Mouse (Mus musculus) neutrophil, adult 65 days (primary cell): Measurements from ENCODE around the gene Olfr770. TPM values are rescaled to one million over a fixed set of nuclear protein-coding genes. Genes with fewer than 3 reads are reported as not detected.

ENCODE experiments used
- total RNA-seq: library from RNA; stranded (reverse); gene quantifications from 2 replicates; pipeline ENCODE4 v1.2.4, GENCODE M21; 2023

The Olfr770 gene
- total RNA-seq = not detected in 2 replicates

DNA sequence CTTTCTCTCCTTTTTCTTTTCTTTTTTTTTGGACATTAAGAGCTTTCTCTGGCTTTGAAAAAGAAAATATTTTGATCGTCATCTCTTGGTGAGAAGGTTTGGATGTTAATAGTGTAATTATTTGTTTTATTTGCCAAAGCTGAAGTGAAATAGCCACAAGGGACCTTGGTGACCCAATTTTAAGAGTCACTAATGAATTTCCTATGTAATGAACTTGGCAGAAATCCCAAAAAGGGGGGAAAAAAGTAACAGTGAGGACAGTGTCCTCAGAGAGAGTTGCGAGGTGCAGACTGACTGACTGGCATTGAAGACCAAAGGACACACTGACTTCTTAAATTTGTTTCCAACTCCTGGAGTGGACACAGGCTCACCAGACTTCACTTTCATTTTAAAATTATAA is at the start of gene Olfr770:
TSS of gene Olfr770 (minus strand) at position 101 of the 400 bp plus-strand sequence.

DNA sequence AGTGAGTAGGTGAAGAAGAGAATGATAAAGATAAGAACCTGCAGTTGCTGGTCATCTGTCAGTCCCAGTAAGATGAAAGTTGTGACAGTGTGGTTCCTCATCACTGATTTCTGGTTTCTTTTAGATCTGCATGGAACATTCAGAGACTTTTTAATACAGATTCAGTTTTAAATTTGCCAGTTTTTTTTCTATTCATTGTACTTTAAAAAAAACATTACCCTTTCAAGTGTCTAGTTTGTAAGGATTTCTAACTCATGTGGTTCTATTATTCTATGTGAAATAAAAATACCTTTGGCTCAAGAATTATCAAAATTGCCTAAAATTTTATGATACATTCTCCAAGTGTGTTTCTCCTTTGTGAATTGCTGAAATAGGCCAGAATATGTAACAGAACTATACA is 48.5 kb upstream of the Olfr770 start, which contains the start of gene Olfr773:
TSS of gene Olfr773 (minus strand) at position 101 of the 400 bp plus-strand sequence.

GRCm38 (mm10) chr10:129177821-129178220 is 39.0 kb upstream of the Olfr770 start, which contains the start of gene Olfr772:
Gene Olfr772 (minus strand): TSS chr10:129177921.

GRCm38 (mm10) chr10:129164651-129165050 is 25.9 kb upstream of the Olfr770 start, which contains the start of gene Olfr771:
Gene Olfr771 (minus strand): TSS chr10:129164751.

DNA sequence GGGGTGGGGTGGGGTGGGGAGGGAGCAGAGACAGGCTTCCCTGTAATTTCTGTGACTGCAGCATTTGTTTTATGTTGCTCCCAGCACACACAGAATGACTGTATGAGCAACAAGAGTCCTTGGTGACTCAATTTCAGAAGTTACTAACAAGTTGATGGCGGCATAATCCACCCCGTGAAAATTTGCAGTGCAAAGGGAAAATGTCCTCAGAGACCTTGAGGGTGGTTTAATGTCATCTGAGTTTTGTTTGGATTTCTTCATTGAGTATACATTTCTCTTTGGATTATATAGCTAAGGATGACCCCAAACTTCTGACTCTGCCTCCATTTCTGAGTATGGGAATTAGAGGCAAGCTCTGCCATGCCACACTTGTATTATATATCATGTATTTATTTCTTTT is 21.0 kb downstream of the Olfr770 start, which contains the start of gene Olfr769:
TSS of gene Olfr769 (minus strand) at position 101 of the 400 bp plus-strand sequence.

DNA sequence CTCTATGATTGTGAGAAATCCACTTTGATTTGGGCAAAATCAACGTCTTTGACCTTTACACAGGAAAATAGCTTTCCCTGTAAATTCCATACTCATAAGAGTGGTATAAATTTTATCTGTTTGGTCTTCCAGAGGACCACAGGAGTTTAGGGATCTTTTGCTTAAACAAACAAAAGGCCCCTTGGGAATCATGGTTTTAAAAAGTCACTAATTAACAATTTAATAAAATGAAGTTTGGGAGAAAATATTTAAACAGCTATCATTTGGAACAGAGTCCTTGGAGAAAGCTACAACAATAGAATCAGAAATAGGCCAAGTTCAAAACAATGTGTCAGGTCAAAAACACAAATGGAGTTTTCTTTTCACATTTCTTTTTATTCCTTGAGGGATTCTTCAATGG is 39.5 kb downstream of the Olfr770 start, which contains the start of gene Olfr768:
TSS of gene Olfr768 (minus strand) at position 101 of the 400 bp plus-strand sequence.

DNA sequence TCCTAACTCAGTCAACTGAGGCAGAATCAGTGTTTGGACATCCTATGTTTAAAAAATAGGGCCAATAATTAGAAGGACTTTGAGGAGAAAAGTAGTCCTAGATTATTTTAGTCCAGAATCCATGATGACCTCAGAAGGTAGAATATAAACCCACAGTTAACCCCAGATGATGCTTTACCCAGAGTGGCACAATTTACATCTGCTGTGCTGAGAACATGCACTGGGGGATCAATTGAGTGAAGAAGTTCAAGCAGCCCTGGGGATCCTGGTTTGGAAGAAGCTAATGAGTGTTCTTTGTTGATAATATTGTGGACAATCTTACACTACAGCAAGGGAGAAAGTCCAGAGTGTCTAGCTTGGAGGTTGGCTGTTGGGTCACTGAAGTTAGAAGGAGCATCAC is 56.0 kb downstream of the Olfr770 start, which contains the start of gene Olfr767:
TSS of gene Olfr767 (minus strand) at position 101 of the 400 bp plus-strand sequence.

Other genes starting within 250 kb of the Olfr770 start
- 0.09 and 0.16 TPM in 2 replicates for gene Gdf11, start 247.3 kb downstream of the Olfr770 start, total RNA-seq
- 149 and 180 TPM in 2 replicates for gene Cd63, start 238.0 kb downstream of the Olfr770 start, total RNA-seq
- 3.3 and 5.5 TPM in 2 replicates for gene Rdh5, start 216.1 kb downstream of the Olfr770 start, total RNA-seq
- 81.6 and 81.7 TPM in 2 replicates for gene Bloc1s1, start 215.0 kb downstream of the Olfr770 start, total RNA-seq
- gene Itga7, start 205.2 kb downstream of the Olfr770 start, total RNA-seq = 0.13 TPM in 1 of 2 replicates, not detected in the other
- not detected in 2 replicates for gene Mettl7b, start 178.0 kb downstream of the Olfr770 start, total RNA-seq
- gene Olfr9, start 149.6 kb downstream of the Olfr770 start, total RNA-seq = not detected in 2 replicates
- not detected in 2 replicates for gene Olfr763, start 128.2 kb downstream of the Olfr770 start, total RNA-seq
- gene Olfr764-ps1, start 99.1 kb downstream of the Olfr770 start, total RNA-seq = not detected in 2 replicates
- gene Olfr765, start 89.0 kb downstream of the Olfr770 start, total RNA-seq = not detected in 2 replicates
- not detected in 2 replicates for gene Olfr766-ps1, start 70.0 kb downstream of the Olfr770 start, total RNA-seq
- 0.09 TPM in 1 of 2 replicates, not detected in the other for gene Olfr767, start 56.1 kb downstream of the Olfr770 start, total RNA-seq
- gene Olfr768, start 39.6 kb downstream of the Olfr770 start, total RNA-seq = not detected in 2 replicates
- not detected in 2 replicates for gene Olfr769, start 21.1 kb downstream of the Olfr770 start, total RNA-seq
- gene Olfr771, start 25.8 kb upstream of the Olfr770 start, total RNA-seq = not detected in 2 replicates
- gene Olfr772, start 38.9 kb upstream of the Olfr770 start, total RNA-seq = not detected in 2 replicates
- not detected in 2 replicates for gene Olfr773, start 48.4 kb upstream of the Olfr770 start, total RNA-seq
- not detected in 2 replicates for gene Olfr774, start 97.2 kb upstream of the Olfr770 start, total RNA-seq
- gene Olfr775, start 109.4 kb upstream of the Olfr770 start, total RNA-seq = not detected in 2 replicates
- gene Olfr776, start 120.1 kb upstream of the Olfr770 start, total RNA-seq = not detected in 2 replicates
- gene Olfr777, start 132.5 kb upstream of the Olfr770 start, total RNA-seq = not detected in 2 replicates
- not detected in 2 replicates for gene Olfr780, start 179.1 kb upstream of the Olfr770 start, total RNA-seq
- gene Olfr781, start 189.9 kb upstream of the Olfr770 start, total RNA-seq = not detected in 2 replicates
- gene Olfr782, start 209.9 kb upstream of the Olfr770 start, total RNA-seq = not detected in 2 replicates
- gene Olfr784, start 245.1 kb upstream of the Olfr770 start, total RNA-seq = 0.28 TPM in 1 of 2 replicates, not detected in the other